Mouse (Mus musculus) kidney, embryonic 16.5 days (tissue): ENCODE results near the gene Spx. TPM values are rescaled to one million over a fixed set of nuclear protein-coding genes. Genes with fewer than 3 reads are reported as not detected.

Source experiments
- ATAC-seq: fragments of 200-750 bp; cut with Nextera tagmentation; 2 replicates; pipeline ENCODE4 v1.8.0; 2017; ENCODE audit warnings: moderate TSS enrichment; ENCODE audit not compliant: low FRiP score, low TSS enrichment
- H3K27ac ChIP-seq: fragments of 300-500 bp; sonication (generic); 2 replicates; pipeline ENCODE4 v1.5.1; 2014; ENCODE audit warnings: low read length
- H3K27me3 ChIP-seq: fragments of 300-500 bp; sonication (generic); 2 replicates; pipeline ENCODE4 v1.6.1; 2014; ENCODE audit warnings: low read length, control low read depth, mixed read lengths; ENCODE audit not compliant: insufficient read depth
- H3K36me3 ChIP-seq: fragments of 300-500 bp; sonication (generic); 2 replicates; pipeline ENCODE4 v1.6.1; 2014; ENCODE audit warnings: low read length, control low read depth, mixed read lengths; ENCODE audit not compliant: insufficient read depth
- H3K4me1 ChIP-seq: fragments of 300-500 bp; sonication (generic); 2 replicates; pipeline ENCODE4 v1.6.1; 2014; ENCODE audit warnings: low read length, control low read depth, mixed read lengths; ENCODE audit not compliant: insufficient read depth
- H3K4me2 ChIP-seq: fragments of 300-500 bp; sonication (generic); replicated peaks from 2 replicates; pipeline ENCODE4 v1.6.1; 2014; ENCODE audit warnings: low read depth, low read length
- H3K4me3 ChIP-seq: fragments of 300-500 bp; sonication (generic); 2 replicates; pipeline ENCODE4 v1.5.1; 2014; ENCODE audit warnings: mild to moderate bottlenecking, low read length
- H3K9ac ChIP-seq: fragments of 300-500 bp; sonication (generic); replicated peaks from 2 replicates; pipeline ENCODE4 v1.6.1; 2014; ENCODE audit warnings: low read length
- H3K9me3 ChIP-seq: fragments of 300-500 bp; sonication (generic); 2 replicates; pipeline ENCODE4 v1.6.1; 2016; ENCODE audit warnings: low read length, control low read depth
- WGBS: fragments of 180-500 bp; shearing (Covaris S2); extraction: QIAGEN DNeasy Blood & Tissue Kit; methylation state at CpG from one replicate; pipeline ENCODE4 v1.1.7; 2014; 5-methylcytosine and 5-hydroxymethylcytosine counted together
- polyA plus RNA-seq: library from polyadenylated mRNA; unstranded; fragments of >200 nt; fragmentation: Nextera tagmentation; extraction: Ambion mirVana; gene quantifications from 2 replicates; pipeline ENCODE4 v1.2.1, GENCODE M21; 2015

The Spx gene
- polyA plus RNA-seq, 1 experiment from 2014 or later, result 0.55 TPM

- H3K27me3 ChIP-seq, result peaks cover 30% of the 10 kb centered on the region
- H3K4me2 ChIP-seq, result 0 out of 2 replicates have a peak overlapping the region, but pooled peaks have one; percentile 67
- H3K9ac ChIP-seq, result no peak overlapping the region
- peaks cover 5% of the 10 kb centered on the region; the same call in 1 of the 2 replicates for H3K4me1 ChIP-seq
- 0 out of 2 replicates have a peak, but pooled peaks have one; percentile 31 for ATAC-seq
- no peaks in the 10 kb centered on the region for H3K9me3 ChIP-seq
- 11% methylated on average over 12 of the region's 12 CpGs for WGBS
- no peak overlapping the region for H3K4me3 ChIP-seq
- H3K36me3 ChIP-seq, result 0 out of 2 replicates have a peak, but pooled peaks cover 4% of the 10 kb centered on the region
- no peak overlapping the region for H3K27ac ChIP-seq
Measured at GRCm38 (mm10) chr6:142413845-142414244, 604 bp downstream of the Spx start.

- H3K9ac ChIP-seq, result peak overlapping the region; percentile 35; the same call in 1 of the 2 replicates
- WGBS, result 3% methylated on average over 24 of the region's 24 CpGs
- ATAC-seq, result peak; percentile 39; the same call in 1 of the 2 replicates
Measured at GRCm38 (mm10) chr6:142414597-142414996, 1.4 kb downstream of the Spx start.

GRCm38 (mm10) chr6:142424976-142425375, 11.7 kb downstream of the Spx start:
- H3K27me3 ChIP-seq, result no peaks in the 10 kb centered on the region
- no peak overlapping the region for H3K27ac ChIP-seq
- ATAC-seq, result no peak
- no peak overlapping the region for H3K9ac ChIP-seq
- H3K36me3 ChIP-seq, result no peaks in the 10 kb centered on the region
- H3K4me2 ChIP-seq, result no peak overlapping the region
- no peaks in the 10 kb centered on the region for H3K9me3 ChIP-seq
- H3K4me1 ChIP-seq, result no peaks in the 10 kb centered on the region
- H3K4me3 ChIP-seq, result no peak overlapping the region
- WGBS, result 59% methylated on average over 7 of the region's 7 CpGs

More at GRCm38 (mm10) chr6:142414597-142414996, 1.4 kb downstream of the Spx start:
- H3K4me2 ChIP-seq, result peak overlapping the region; percentile 67
- H3K27ac ChIP-seq, result no peak overlapping the region
- H3K27me3 ChIP-seq, result peaks cover 30% of the 10 kb centered on the region
- peaks cover 5% of the 10 kb centered on the region; the same call in 1 of the 2 replicates for H3K4me1 ChIP-seq
- H3K9me3 ChIP-seq, result no peaks in the 10 kb centered on the region
- 0 out of 2 replicates have a peak, but pooled peaks cover 7% of the 10 kb centered on the region for H3K36me3 ChIP-seq
- peak overlapping the region; percentile 44 for H3K4me3 ChIP-seq

- ATAC-seq, result no peak
Measured at GRCm38 (mm10) chr6:142429072-142429471, 15.8 kb downstream of the Spx start.

GRCm38 (mm10) chr6:142451381-142451780, 38.1 kb downstream of the Spx start:
- no peaks in the 10 kb centered on the region for H3K9me3 ChIP-seq
- no peak overlapping the region for H3K4me2 ChIP-seq
- no peaks in the 10 kb centered on the region for H3K27me3 ChIP-seq
- whole genome bisulfite sequencing, result 57% methylated on average over 12 of the region's 12 CpGs
- no peak overlapping the region for H3K27ac ChIP-seq
- no peaks in the 10 kb centered on the region for H3K4me1 ChIP-seq
- ATAC-seq, result no peak
- no peaks in the 10 kb centered on the region for H3K36me3 ChIP-seq
- H3K4me3 ChIP-seq, result no peak overlapping the region
- H3K9ac ChIP-seq, result no peak overlapping the region

More at GRCm38 (mm10) chr6:142429072-142429471, 15.8 kb downstream of the Spx start:
- Histone ChIP-seq H3K27ac (no peak overlapping the region), H3K9me3 (no peaks in the 10 kb centered on the region), H3K9ac (no peak overlapping the region), H3K4me3 (no peak overlapping the region), H3K27me3 (no peaks in the 10 kb centered on the region), H3K4me2 (no peak overlapping the region), H3K36me3 (no peaks in the 10 kb centered on the region), H3K4me1 (no peaks in the 10 kb centered on the region)

- H3K4me1 ChIP-seq, result no peaks in the 10 kb centered on the region
- WGBS, result 68% methylated on average over 2 of the region's 2 CpGs
- ATAC-seq, result no peak
Measured at GRCm38 (mm10) chr6:142453311-142453710, 40.1 kb downstream of the Spx start.

GRCm38 (mm10) chr6:142455314-142455996, 42.2 kb downstream of the Spx start:
- no peaks in the 10 kb centered on the region for H3K36me3 ChIP-seq
- 68% methylated on average over 7 of the region's 7 CpGs for WGBS
- H3K4me2 ChIP-seq, result no peak overlapping the region
- H3K4me1 ChIP-seq, result no peaks in the 10 kb centered on the region
- no peaks in the 10 kb centered on the region for H3K27me3 ChIP-seq
- no peaks in the 10 kb centered on the region for H3K9me3 ChIP-seq
- ATAC-seq, result peak; percentile 77
- H3K9ac ChIP-seq, result no peak overlapping the region
- no peak overlapping the region for H3K4me3 ChIP-seq
- H3K27ac ChIP-seq, result no peak overlapping the region

More at GRCm38 (mm10) chr6:142453311-142453710, 40.1 kb downstream of the Spx start:
- H3K9me3 ChIP-seq, result no peaks in the 10 kb centered on the region
- no peak overlapping the region for H3K4me3 ChIP-seq
- no peaks in the 10 kb centered on the region for H3K27me3 ChIP-seq
- H3K4me2 ChIP-seq, result no peak overlapping the region
- H3K36me3 ChIP-seq, result no peaks in the 10 kb centered on the region
- no peak overlapping the region for H3K9ac ChIP-seq
- H3K27ac ChIP-seq, result no peak overlapping the region

- WGBS, result 55% methylated on average over 7 of the region's 7 CpGs
- no peak overlapping the region for H3K9ac ChIP-seq
- H3K27me3 ChIP-seq, result no peaks in the 10 kb centered on the region
- H3K4me2 ChIP-seq, result no peak overlapping the region
- no peak for ATAC-seq
- H3K4me1 ChIP-seq, result no peaks in the 10 kb centered on the region
- no peak overlapping the region for H3K4me3 ChIP-seq
- H3K9me3 ChIP-seq, result no peaks in the 10 kb centered on the region
- H3K27ac ChIP-seq, result no peak overlapping the region
- no peaks in the 10 kb centered on the region for H3K36me3 ChIP-seq
Measured at GRCm38 (mm10) chr6:142458010-142458409, 44.8 kb downstream of the Spx start.

- H3K4me3 ChIP-seq, result no peak overlapping the region
- no peak overlapping the region for H3K27ac ChIP-seq
- no peaks in the 10 kb centered on the region for H3K36me3 ChIP-seq
- H3K27me3 ChIP-seq, result no peaks in the 10 kb centered on the region
- no peaks in the 10 kb centered on the region for H3K9me3 ChIP-seq
- H3K9ac ChIP-seq, result no peak overlapping the region
- no peaks in the 10 kb centered on the region for H3K4me1 ChIP-seq
- no peak overlapping the region for H3K4me2 ChIP-seq
- no peak for ATAC-seq
- 74% methylated on average over 14 of the region's 14 CpGs for WGBS
Measured at GRCm38 (mm10) chr6:142459017-142459678, 45.9 kb downstream of the Spx start.

- Histone ChIP-seq H3K4me3 (no peak overlapping the region), H3K4me1 (no peaks in the 10 kb centered on the region), H3K36me3 (no peaks in the 10 kb centered on the region), H3K27me3 (no peaks in the 10 kb centered on the region), H3K27ac (no peak overlapping the region), H3K9ac (no peak overlapping the region), H3K9me3 (no peaks in the 10 kb centered on the region), H3K4me2 (no peak overlapping the region)
- ATAC-seq, result no peak
- WGBS, result 89% methylated on average over 6 of the region's 6 CpGs
Measured at GRCm38 (mm10) chr6:142462194-142462593, 49.0 kb downstream of the Spx start.
